Mouse (Mus musculus) cerebellum, adult 9-11 months (tissue): ENCODE results near the gene Olfr527.

Source experiments
- DNase-seq: peaks from one replicate; pipeline ENCODE4 v3.0.0; 2022

Olfr527 gene

DNA sequence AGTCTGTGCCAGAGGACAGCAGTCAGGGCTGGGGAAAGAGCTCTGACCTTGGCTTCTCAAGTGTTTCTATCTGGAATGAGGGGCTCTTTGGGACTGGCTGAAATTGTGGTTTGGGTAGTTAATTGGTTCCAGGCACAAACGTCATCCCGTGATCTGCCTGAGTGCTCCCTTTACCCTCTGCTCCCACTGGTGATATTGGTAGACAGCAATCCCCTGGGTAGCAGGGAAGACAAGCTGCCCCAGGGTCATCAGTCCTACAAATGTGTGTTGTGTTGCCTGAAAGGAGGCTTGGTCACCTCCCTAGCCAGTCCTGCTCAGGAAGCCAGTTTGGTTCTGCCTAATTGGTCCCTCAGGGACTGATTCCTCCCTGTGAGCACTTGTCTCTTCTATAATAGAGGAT is at the start of gene Olfr527:
Gene Olfr527 (plus strand): TSS at position 301 of the 400 bp plus-strand sequence.
- no peak for DNase-seq

- no peak for DNase-seq
These were observed 38.1 kb upstream of the Olfr527 start for GRCm38 (mm10) chr7:140295746-140296145.

- no peak for DNase-seq
These were observed 36.9 kb upstream of the Olfr527 start for GRCm38 (mm10) chr7:140296876-140297275.

GRCm38 (mm10) chr7:140299416-140299815 is 34.4 kb upstream of the Olfr527 start:
- no peak for DNase-seq

DNA sequence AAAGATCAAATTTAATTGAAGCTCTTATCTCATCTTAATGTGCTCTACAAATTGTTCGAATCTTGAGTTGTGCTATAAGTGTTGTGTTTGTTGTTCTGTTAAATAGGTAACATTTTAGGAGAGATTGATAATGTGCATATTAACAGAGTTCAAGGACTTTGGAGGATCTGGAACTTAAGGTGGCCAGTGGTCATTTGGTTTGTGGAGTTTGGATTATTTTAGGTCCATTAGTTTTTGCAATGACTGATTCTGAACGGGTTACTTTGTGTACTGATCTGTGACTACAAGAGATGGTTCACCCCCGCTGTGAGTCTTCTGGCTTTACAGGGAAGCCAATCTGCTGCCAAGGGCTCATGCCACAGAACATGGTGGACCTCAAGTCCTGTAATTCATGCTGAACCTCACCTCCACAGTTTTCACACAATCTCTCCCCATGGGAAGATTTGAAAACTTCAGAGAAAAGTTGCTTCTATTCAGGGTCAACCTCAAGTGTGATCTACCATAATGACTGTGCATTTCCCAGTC is 13.9 kb upstream of the Olfr527 start:
- DNase-seq = no peak

GRCm38 (mm10) chr7:140320558-140320957 is 13.3 kb upstream of the Olfr527 start, which contains the start of gene Olfr525:
Gene Olfr525, plus strand, starts transcription at chr7:140320858.
- no peak for DNase-seq

DNA sequence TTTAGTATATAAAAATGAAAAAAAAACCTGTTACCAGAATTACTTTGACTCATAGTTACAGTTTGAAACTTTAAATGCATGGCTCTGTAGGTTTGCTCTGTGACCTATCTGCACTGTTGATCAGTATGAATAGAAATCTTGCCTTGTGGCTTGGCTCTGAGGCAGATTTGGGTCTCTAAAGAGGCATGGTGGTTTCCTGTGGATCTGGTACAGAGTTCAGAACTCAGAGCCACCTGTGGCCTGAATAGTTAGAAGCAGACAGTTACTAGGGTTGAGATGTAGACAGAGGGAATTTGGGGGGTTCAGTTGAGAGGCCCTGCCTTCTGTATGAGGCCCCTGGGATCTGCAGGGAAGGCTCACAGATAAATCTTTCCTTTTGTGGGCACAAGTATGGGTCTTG is 12.7 kb upstream of the Olfr527 start:
- DNase-seq = no peak

DNA sequence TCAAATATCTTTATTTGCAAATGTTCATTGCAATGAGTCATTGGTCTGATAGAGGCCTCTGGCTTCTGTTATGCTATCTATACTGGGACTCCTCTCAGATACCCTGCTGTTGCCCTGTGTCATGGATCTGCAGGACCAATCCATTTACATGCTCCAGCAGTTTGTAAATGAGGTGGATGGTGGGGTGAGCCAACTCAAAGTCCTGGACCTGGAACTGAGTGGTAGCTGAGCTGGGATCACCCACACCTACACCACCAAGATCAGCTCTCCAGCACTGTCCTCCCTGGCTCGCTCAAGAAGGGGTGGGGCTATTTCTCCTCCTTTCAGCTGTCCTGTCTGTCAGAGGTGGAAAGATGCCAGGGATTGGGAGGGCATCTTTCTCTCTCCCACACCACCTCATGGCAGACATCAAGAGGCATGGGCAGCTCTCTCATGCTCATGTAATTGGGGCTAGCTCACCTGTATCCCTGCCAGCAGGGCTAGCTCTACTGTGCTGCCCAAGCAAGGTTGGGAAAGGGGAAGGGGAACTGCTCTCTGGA is 4.0 kb upstream of the Olfr527 start:
- DNase-seq = no peak

- no peak for DNase-seq
These were observed 27.8 kb downstream of the Olfr527 start, which contains the start of gene Olfr60 for GRCm38 (mm10) chr7:140361571-140361970. Gene Olfr60, minus strand, starts transcription at chr7:140361671.

DNA sequence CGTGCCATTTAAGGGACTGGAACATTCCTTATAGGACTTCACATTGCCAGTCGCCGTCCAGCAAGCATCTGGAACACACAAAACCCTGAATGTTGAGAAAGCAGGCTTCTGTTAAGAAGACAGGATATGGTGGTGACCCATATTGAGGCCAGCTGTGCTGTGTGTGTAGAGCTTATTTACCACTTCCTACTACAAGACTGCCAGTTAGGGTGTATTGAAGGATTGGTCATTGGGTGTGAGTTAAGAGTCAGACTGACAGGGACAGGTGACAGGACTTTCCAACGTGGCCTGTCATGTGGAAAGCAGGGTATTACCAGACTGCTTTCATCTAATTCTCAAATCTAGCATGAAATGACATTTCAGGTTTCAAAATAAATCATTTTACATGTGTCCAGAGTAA is 40.5 kb downstream of the Olfr527 start:
- no peak for DNase-seq

GRCm38 (mm10) chr7:140376231-140376630 is 42.4 kb downstream of the Olfr527 start, which contains the start of gene Olfr530:
Gene Olfr530, minus strand, starts transcription at chr7:140376331.
- DNase-seq = no peak

- DNase-seq = no peak
These were observed 43.1 kb downstream of the Olfr527 start for GRCm38 (mm10) chr7:140376911-140377310.
